Mouse (Mus musculus): Measurements from ENCODE around the gene Akap7. TPM values are rescaled to one million over a fixed set of nuclear protein-coding genes. Genes with fewer than 3 reads are reported as not detected.

Gene Akap7
- polyA plus RNA-seq (2016; fragmentation: Nextera tagmentation; extraction: Ambion mirVana): 18.5 and 21.3 TPM in 2 replicates

DNA sequence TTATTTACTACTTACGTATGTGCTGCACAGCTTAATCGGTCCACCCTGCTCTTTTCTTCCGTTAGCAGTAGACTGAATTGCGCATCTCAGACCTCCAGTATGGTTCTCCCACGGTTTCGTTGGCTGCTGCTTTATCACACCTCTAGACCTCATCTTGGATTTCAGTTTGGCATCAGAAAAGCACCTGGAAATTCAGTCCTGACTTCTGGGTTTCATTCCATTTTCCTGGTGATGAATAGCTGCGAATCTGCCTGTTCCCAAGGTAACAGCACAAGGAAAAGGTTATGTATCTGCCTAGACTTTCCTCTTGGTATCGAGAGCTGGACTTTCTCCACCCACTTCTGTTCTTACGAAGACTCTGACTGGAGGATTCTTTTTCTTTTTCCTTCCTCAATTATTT lies at the start of gene Akap7:
Gene Akap7 (minus strand): TSS at position 101 of the 400 bp plus-strand sequence.
- no peak for DNase-seq (ENCODE audit: low spot score)
- no peaks in the 10 kb centered on the region for H3K4me1 ChIP-seq
- H3K4me3 ChIP-seq: no peak within 1 kb of the TSS
- 94% methylated on average over 9 of the region's 9 CpGs for WGBS
- no peak within 1 kb of the TSS for H3K27ac ChIP-seq
- H3K36me3 ChIP-seq: no peaks in the 10 kb centered on the region
- 0 out of 2 replicates have a peak, but pooled peaks cover 4% of the 10 kb centered on the region for H3K27me3 ChIP-seq (ENCODE audit: low read depth, poor library complexity, severe bottlenecking)
- H3K9me3 ChIP-seq (replicated peaks): no peaks in the 10 kb centered on the region

DNA sequence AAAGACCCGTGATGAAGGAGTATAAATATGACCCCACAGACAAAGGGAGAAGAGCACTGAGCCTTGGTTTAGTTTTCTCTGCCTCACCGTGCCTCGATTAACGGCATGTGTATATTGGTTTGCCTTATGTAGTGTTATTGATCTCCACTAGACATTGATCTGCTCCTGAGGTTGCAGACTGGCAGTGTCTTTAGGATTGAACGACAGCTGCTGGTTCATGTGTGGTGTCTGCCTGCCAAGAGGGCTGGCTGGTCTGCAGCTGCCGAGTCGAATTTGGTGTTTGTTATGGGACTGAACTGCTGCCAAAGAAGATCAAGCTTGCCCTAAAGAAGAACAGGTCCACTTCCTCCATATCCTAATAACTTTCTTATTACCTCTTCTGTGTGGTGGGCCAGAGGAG lies 46.7 kb upstream of the Akap7 start:
- Histone ChIP-seq H3K27ac (no peak overlapping the region), H3K9me3 (replicated peaks) (no peaks in the 10 kb centered on the region), H3K4me1 (peaks cover 24% of the 10 kb centered on the region), H3K36me3 (no peaks in the 10 kb centered on the region), H3K27me3 (ENCODE audit: low read depth, poor library complexity, severe bottlenecking) (no peaks in the 10 kb centered on the region), H3K4me3 (no peak overlapping the region)
- WGBS: 94% methylated on average over 7 of the region's 7 CpGs
- no peak for DNase-seq (ENCODE audit: low spot score)

DNA sequence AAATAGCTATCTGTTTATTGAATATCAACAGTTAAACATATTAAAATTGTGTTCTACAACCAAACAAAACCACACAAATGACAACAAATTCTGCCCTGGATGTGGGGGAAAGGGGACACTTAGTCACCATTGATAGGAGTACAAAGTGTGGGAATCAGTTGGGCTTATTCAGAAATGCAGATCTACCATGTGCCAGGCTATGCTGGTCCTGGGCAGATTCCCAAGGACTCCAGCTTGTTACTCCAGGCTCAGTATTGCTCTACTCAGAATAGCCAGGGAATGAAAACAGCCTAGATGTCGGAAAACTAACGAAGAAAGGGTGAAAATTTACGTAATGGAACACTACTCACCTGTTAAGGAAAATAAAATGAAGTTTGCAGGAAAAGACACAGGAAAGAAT lies 46.3 kb upstream of the Akap7 start:
- Histone ChIP-seq H3K27ac (no peak overlapping the region), H3K27me3 (ENCODE audit: low read depth, poor library complexity, severe bottlenecking) (no peaks in the 10 kb centered on the region), H3K9me3 (replicated peaks) (no peaks in the 10 kb centered on the region), H3K4me1 (peaks cover 20% of the 10 kb centered on the region), H3K36me3 (no peaks in the 10 kb centered on the region), H3K4me3 (no peak overlapping the region)
- DNase-seq (ENCODE audit: low spot score): no peak
- WGBS: 97% methylated on average over 3 of the region's 3 CpGs

DNA sequence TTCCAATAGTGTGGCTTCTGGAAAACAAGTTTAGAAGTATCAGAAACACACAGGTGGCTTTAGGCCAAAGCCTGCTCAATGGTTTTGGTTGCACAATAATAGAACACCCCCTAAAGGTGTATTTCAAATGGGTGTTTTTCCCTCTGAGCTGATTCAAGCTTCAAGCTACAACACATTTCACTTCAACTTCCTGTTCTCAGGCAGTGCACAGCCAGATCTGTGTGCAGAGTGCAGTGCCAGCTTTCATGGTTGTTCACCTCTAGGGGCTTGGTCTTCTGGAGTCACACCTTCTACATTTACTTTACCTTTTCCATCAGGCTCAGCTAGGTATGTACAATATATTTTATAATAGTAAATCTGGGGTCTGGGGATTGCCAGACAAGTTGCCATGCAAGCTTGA lies 35.1 kb upstream of the Akap7 start:
- Histone ChIP-seq H3K27ac (no peak overlapping the region), H3K36me3 (no peaks in the 10 kb centered on the region), H3K27me3 (ENCODE audit: low read depth, poor library complexity, severe bottlenecking) (no peaks in the 10 kb centered on the region), H3K9me3 (replicated peaks) (no peaks in the 10 kb centered on the region), H3K4me3 (no peak overlapping the region), H3K4me1 (no peaks in the 10 kb centered on the region)
- no peak for DNase-seq (ENCODE audit: low spot score)

DNA sequence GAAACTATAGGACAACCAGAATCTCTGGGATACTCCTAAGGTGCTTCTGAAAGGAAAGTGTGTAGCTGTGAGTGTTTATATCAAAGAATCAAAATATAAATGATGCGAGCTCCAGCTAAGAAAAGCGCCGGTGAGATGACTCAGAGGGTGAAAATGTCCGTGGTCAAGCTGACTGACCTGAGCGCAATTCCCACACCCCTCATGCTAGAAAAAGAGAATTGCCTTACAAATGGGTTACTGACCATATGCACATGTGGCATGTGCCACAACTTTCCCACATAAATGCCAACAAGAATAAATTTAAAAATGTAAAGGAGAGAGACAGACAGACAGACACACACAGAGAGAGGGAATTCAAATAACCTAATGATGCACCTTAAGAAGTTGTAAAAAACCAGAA lies 33.0 kb upstream of the Akap7 start:
- Histone ChIP-seq H3K36me3 (no peaks in the 10 kb centered on the region), H3K4me3 (no peak overlapping the region)
- WGBS: 93% methylated on average over 5 of the region's 5 CpGs

DNA sequence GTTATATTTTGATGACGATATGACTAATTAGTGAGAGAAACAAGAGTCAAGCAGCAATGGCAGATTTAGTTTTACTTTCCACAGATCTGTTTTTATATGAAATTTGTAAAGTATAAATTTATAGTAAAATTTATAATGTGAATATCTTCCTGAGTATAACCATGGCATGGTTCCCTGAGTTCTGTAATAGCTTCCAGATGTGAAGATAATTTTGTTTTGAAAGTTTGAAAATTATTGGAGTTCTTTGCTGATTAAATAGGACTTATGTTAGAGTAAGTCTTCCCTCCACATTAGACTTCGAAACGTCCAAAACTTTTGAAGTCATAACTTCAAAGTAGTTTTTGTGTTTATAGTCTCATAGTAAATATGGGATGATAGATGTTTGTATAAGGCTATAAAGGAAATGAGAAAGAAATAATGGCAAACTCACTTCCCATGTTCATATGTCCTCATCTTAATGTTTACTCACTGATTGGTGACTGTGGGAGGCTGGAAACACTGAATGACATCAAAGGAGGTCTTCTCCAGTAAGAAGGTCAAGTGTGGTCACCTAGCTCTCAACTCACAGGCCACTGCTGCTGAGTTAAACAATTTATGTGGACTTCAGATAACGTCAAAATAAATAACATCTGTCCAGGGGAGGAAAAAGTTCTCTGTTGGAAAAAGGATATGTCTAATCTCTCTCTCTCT lies 25.9 kb upstream of the Akap7 start:
- Histone ChIP-seq H3K36me3 (no peaks in the 10 kb centered on the region), H3K4me3 (no peak overlapping the region), H3K27ac (no peak overlapping the region), H3K4me1 (no peaks in the 10 kb centered on the region), H3K27me3 (ENCODE audit: low read depth, poor library complexity, severe bottlenecking) (no peaks in the 10 kb centered on the region), H3K9me3 (replicated peaks) (no peaks in the 10 kb centered on the region)
- no peak for DNase-seq (ENCODE audit: low spot score)
- WGBS: 75% methylated on average over 4 of the region's 4 CpGs

More for the DNA sequence above, 33.0 kb upstream of the Akap7 start:
- no peak for DNase-seq (ENCODE audit: low spot score)
- no peaks in the 10 kb centered on the region for H3K9me3 ChIP-seq (replicated peaks)
- H3K27ac ChIP-seq: no peak overlapping the region
- no peaks in the 10 kb centered on the region for H3K27me3 ChIP-seq (ENCODE audit: low read depth, poor library complexity, severe bottlenecking)
- no peaks in the 10 kb centered on the region for H3K4me1 ChIP-seq

DNA sequence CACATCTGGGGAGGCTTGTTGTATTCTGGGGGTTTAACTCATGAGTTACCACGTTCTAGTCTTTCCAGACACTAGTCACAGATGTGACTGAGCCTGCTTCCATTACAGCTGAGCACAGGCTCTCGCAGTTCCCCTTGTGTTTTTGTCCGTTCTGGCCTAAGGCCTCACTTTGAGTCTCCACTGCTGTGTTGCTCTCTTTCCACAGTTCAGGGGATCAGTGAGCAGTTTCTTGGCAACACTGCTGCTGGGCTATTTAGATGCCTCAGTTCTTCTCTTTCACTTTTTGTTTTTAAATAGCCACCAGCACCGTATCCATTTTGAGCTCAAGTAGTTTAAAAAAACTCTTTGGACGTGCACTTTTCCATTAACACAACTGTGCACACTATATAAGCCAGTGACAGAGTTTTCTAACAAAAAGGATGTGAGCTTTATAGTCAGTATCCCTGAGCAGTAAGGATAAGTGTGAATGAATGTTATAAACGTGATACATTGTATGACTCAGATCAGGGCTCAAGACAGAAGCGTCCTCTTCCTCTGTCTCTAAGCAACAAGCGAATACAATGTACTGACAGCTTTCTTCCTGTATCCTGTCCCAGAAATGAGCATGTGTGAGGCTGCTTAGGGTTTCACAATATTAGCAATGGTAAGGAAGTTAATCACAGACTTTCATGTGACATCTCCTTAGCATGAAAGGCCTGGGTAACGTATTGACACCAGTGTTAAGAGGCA lies 23.8 kb upstream of the Akap7 start:
- Histone ChIP-seq H3K27me3 (ENCODE audit: low read depth, poor library complexity, severe bottlenecking) (no peaks in the 10 kb centered on the region), H3K9me3 (replicated peaks) (no peaks in the 10 kb centered on the region), H3K27ac (no peak overlapping the region), H3K4me1 (no peaks in the 10 kb centered on the region), H3K4me3 (no peak overlapping the region), H3K36me3 (no peaks in the 10 kb centered on the region)
- DNase-seq (ENCODE audit: low spot score): no peak
- 82% methylated on average over 9 of the region's 9 CpGs for WGBS

DNA sequence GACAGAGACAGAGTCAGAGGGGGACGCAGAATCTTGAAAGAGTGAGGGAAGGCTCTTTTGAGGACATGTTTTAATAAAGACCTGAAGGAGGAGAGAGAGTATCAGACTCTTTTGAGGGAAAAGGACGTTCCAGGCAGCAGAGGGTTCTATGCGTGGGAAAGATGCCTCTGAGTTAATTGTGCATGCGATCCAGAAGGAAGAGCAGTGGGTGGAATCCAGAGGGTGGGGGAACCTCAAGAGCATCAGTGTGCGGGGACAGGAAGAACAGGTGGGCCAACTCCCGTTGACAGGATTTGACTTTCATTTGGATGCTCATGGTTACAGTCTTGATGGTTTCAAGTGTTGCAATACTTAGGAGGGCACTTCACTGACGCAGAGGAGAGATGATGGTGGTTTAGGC lies 22.4 kb upstream of the Akap7 start:
- WGBS: 94% methylated on average over 7 of the region's 7 CpGs
- no peak for DNase-seq (ENCODE audit: low spot score)
- Histone ChIP-seq H3K4me3 (no peak overlapping the region), H3K27me3 (ENCODE audit: low read depth, poor library complexity, severe bottlenecking) (no peaks in the 10 kb centered on the region), H3K9me3 (replicated peaks) (no peaks in the 10 kb centered on the region), H3K27ac (no peak overlapping the region), H3K36me3 (no peaks in the 10 kb centered on the region), H3K4me1 (no peaks in the 10 kb centered on the region)

DNA sequence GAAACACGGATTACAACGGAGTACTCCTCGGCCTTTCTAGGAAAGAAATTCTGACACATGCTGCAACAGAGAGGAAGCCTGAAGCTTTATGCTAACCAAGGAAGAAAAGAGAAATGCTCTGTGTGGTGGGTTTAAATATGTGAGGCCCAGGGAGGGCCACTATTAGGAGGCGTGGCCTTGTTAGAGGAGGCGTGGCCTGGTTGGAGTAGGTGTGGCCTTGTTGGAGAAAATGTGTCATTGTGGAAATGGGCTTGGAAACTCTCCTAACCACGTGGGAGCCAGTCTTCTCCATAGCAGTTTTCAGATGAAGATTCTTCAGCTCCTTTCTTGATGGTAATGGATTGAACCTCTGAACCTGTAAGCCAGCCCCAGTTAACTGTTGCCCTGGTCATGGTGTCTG lies 19.8 kb upstream of the Akap7 start:
- H3K9me3 ChIP-seq (replicated peaks): no peaks in the 10 kb centered on the region
- H3K4me3 ChIP-seq: no peak overlapping the region
- H3K36me3 ChIP-seq: no peaks in the 10 kb centered on the region
- H3K27ac ChIP-seq: no peak overlapping the region
- 82% methylated on average over 6 of the region's 6 CpGs for WGBS
- no peak for DNase-seq (ENCODE audit: low spot score)
- no peaks in the 10 kb centered on the region for H3K4me1 ChIP-seq
- no peaks in the 10 kb centered on the region for H3K27me3 ChIP-seq (ENCODE audit: low read depth, poor library complexity, severe bottlenecking)

DNA sequence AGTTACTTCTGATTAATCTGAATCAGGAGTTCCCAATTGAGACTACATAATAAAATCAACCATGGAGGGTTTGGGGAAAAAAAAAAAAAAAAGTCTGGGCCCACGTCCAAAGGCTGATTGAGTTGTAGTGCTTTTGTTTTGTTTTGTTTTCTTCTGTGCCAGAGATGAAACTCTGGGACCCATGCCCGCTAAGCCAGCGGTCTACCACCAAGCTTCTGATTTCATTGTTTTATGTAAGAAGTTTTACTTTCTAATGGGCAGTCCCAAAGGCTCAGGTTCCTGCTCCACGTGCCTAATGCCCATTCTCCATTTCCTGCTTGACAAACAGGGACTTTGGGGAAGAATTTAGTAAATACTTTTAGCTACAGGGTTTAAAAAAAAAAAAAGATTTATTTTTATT lies 18.0 kb upstream of the Akap7 start:
- no peaks in the 10 kb centered on the region for H3K27me3 ChIP-seq (ENCODE audit: low read depth, poor library complexity, severe bottlenecking)
- no peak for DNase-seq (ENCODE audit: low spot score)
- no peak overlapping the region for H3K4me3 ChIP-seq
- H3K9me3 ChIP-seq (replicated peaks): no peaks in the 10 kb centered on the region
- no peaks in the 10 kb centered on the region for H3K36me3 ChIP-seq
- H3K27ac ChIP-seq: no peak overlapping the region
- no peaks in the 10 kb centered on the region for H3K4me1 ChIP-seq
- 91% methylated on average over 4 of the region's 4 CpGs for WGBS

DNA sequence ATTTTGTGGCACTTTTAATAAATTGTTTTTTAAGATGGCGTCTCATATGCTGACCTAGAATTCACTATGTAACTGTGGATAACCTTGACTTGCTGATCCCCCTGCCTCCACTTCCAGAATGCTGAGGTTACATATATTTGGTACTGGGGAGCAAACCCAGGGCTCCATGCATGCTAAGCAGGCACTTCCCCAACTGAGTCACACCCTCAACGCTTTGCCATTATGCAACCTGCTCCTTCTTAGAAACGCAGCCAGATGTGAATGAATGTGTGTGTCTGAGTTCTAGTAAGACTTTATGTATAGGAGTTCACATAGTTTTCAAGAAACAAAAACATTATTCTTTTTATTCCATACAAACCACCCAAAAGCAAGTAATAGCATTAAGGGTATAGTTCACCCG lies 13.5 kb upstream of the Akap7 start:
- no peak for DNase-seq (ENCODE audit: low spot score)
- Histone ChIP-seq H3K4me3 (no peak overlapping the region), H3K4me1 (no peaks in the 10 kb centered on the region), H3K27ac (no peak overlapping the region), H3K27me3 (ENCODE audit: low read depth, poor library complexity, severe bottlenecking) (no peaks in the 10 kb centered on the region), H3K9me3 (replicated peaks) (no peaks in the 10 kb centered on the region), H3K36me3 (no peaks in the 10 kb centered on the region)
- 86% methylated on average over 4 of the region's 4 CpGs for WGBS

DNA sequence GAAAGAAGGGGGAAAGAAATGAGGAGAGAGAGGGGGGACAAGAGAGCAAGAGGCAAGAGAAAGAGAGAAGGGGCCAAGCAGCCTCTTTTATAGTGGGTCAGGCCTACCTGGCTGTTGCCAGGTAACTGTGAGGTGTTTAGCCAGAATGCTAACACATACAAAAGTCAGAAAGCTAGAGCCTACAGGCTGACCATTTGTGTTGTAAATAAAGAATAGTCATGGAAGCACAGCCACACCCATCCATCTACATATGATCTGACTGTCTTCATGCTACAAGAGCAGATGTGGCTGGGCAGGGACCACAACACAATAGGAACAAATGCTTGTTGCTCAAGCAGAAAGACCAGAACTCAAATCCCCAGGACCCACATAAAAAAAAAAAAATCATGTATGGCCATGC lies 11.9 kb upstream of the Akap7 start:
- H3K27me3 ChIP-seq (ENCODE audit: low read depth, poor library complexity, severe bottlenecking): no peaks in the 10 kb centered on the region
- no peaks in the 10 kb centered on the region for H3K9me3 ChIP-seq (replicated peaks)
- no peak overlapping the region for H3K4me3 ChIP-seq
- no peak overlapping the region for H3K27ac ChIP-seq
- no peaks in the 10 kb centered on the region for H3K36me3 ChIP-seq
- DNase-seq (ENCODE audit: low spot score): no peak
- peaks cover 4% of the 10 kb centered on the region for H3K4me1 ChIP-seq

DNA sequence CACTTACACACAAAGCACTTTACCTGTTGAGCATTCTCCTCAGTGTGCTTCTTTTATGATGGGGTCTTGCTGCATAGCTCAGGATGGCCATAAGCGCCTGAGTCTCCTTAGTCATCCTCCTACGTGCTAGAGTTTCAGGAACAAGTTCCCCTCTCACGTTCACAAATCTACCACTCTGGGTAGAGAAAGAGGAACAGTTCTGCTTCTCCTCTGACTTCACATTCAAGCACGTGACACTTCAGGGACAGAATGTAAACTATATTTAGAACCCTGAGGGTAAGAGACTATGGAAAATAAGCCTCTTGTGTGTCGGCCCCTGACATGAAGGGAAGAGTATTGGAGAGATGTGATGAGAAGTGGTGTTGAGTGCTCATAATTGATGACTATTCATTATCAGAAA lies 10.7 kb upstream of the Akap7 start:
- H3K4me3 ChIP-seq: no peak overlapping the region
- peaks cover 10% of the 10 kb centered on the region for H3K4me1 ChIP-seq
- H3K27ac ChIP-seq: no peak overlapping the region
- H3K27me3 ChIP-seq (ENCODE audit: low read depth, poor library complexity, severe bottlenecking): no peaks in the 10 kb centered on the region
- 90% methylated on average over 5 of the region's 5 CpGs for WGBS
- H3K9me3 ChIP-seq (replicated peaks): no peaks in the 10 kb centered on the region
- no peaks in the 10 kb centered on the region for H3K36me3 ChIP-seq
- DNase-seq (ENCODE audit: low spot score): no peak

Data from limb, embryonic 10.5 days (tissue).